Mouse (Mus musculus) myocyte (in vitro differentiated cells): Measurements from ENCODE around the gene Krtap16-1.

Source experiments
- E2F4 ChIP-seq: IDR thresholded peaks from one replicate; pipeline ENCODE4 v1.6.1; 2011; ENCODE audit warnings: mild to moderate bottlenecking, control low read depth, moderate library complexity; ENCODE audit not compliant: insufficient read depth
- MAX ChIP-seq: IDR thresholded peaks from one replicate; pipeline ENCODE4 v1.6.1; 2011; ENCODE audit warnings: low read depth, mild to moderate bottlenecking, control low read depth
- POLR2A ChIP-seq: IDR thresholded peaks from one replicate; pipeline ENCODE4 v1.6.1; 2011; ENCODE audit warnings: low read depth, mild to moderate bottlenecking, control low read depth, moderate library complexity; ENCODE audit not compliant: insufficient read length
- POLR2AphosphoS2 ChIP-seq: IDR thresholded peaks from one replicate; pipeline ENCODE4 v1.6.1; 2011; ENCODE audit warnings: low read depth, control low read depth; ENCODE audit not compliant: insufficient read length
- USF1 ChIP-seq: IDR thresholded peaks from one replicate; pipeline ENCODE4 v1.6.1; 2011; ENCODE audit warnings: low read depth, mild to moderate bottlenecking, control low read depth, moderate library complexity

GRCm38 (mm10) chr11:100029768-100030167, 43.4 kb upstream of the Krtap16-1 start, which contains the start of gene Krt33b:
- no peak for TF ChIP-seq USF1
- TF ChIP-seq POLR2A: no peak
- no peak for TF ChIP-seq MAX
- no peak for TF ChIP-seq POLR2AphosphoS2
- no peak for TF ChIP-seq E2F4
